Mouse (Mus musculus): ENCODE data around the gene Npr1. TPM values are rescaled to one million over a fixed set of nuclear protein-coding genes. Genes with fewer than 3 reads are reported as not detected.

Gene Npr1
- polyA plus RNA-seq, 1 experiment: 49.7 TPM

GRCm38 (mm10) chr3:90437131-90437530 lies 28.5 kb downstream of the Npr1 start:
- no peak for DNase-seq (ENCODE audit: low read depth)

- DNase-seq (ENCODE audit: low read depth): no peak
Observed at GRCm38 (mm10) chr3:90434073-90434730, 31.5 kb downstream of the Npr1 start.

- DNase-seq (ENCODE audit: low read depth): peak; percentile 94
Observed at GRCm38 (mm10) chr3:90433381-90434020, 32.2 kb downstream of the Npr1 start, which contains the start of gene Ints3. TSS of gene Ints3 (minus strand) at chr3:90433622.

GRCm38 (mm10) chr3:90432811-90433219 lies 32.9 kb downstream of the Npr1 start:
- DNase-seq (ENCODE audit: low read depth): no peak

- no peak for DNase-seq (ENCODE audit: low read depth)
Observed at GRCm38 (mm10) chr3:90432348-90432747, 33.3 kb downstream of the Npr1 start.

GRCm38 (mm10) chr3:90429576-90429975 lies 36.1 kb downstream of the Npr1 start:
- DNase-seq (ENCODE audit: low read depth): no peak

GRCm38 (mm10) chr3:90428186-90428585 lies 37.5 kb downstream of the Npr1 start:
- DNase-seq (ENCODE audit: low read depth): no peak

GRCm38 (mm10) chr3:90427574-90427973 lies 38.1 kb downstream of the Npr1 start:
- no peak for DNase-seq (ENCODE audit: low read depth)

GRCm38 (mm10) chr3:90425499-90425898 lies 40.2 kb downstream of the Npr1 start:
- DNase-seq (ENCODE audit: low read depth): no peak

GRCm38 (mm10) chr3:90423549-90423948 lies 42.1 kb downstream of the Npr1 start:
- DNase-seq (ENCODE audit: low read depth): no peak

- DNase-seq (ENCODE audit: low read depth): no peak
Observed at GRCm38 (mm10) chr3:90420696-90421095, 45.0 kb downstream of the Npr1 start.

GRCm38 (mm10) chr3:90413011-90413396 lies 52.7 kb downstream of the Npr1 start:
- DNase-seq (ENCODE audit: low read depth): no peak

- DNase-seq (ENCODE audit: low read depth): no peak
Observed at GRCm38 (mm10) chr3:90412312-90413010, 53.2 kb downstream of the Npr1 start.

- DNase-seq (ENCODE audit: low read depth): no peak
Observed at GRCm38 (mm10) chr3:90408721-90409120, 56.9 kb downstream of the Npr1 start.

- no peak for DNase-seq (ENCODE audit: low read depth)
Observed at GRCm38 (mm10) chr3:90406414-90406813, 59.3 kb downstream of the Npr1 start.

GRCm38 (mm10) chr3:90404609-90405008 lies 61.1 kb downstream of the Npr1 start:
- DNase-seq (ENCODE audit: low read depth): no peak

GRCm38 (mm10) chr3:90404121-90404520 lies 61.5 kb downstream of the Npr1 start:
- no peak for DNase-seq (ENCODE audit: low read depth)

- DNase-seq (ENCODE audit: low read depth): no peak
Observed at GRCm38 (mm10) chr3:90400993-90401392, 64.7 kb downstream of the Npr1 start.

Other genes starting within 250 kb of the Npr1 start
- 56.6 and 68.4 TPM in 2 replicates for gene Jtb, start 234.3 kb downstream of the Npr1 start, polyA plus RNA-seq (2012; rRNA removed)
- gene Creb3l4, start 222.4 kb downstream of the Npr1 start, polyA plus RNA-seq (2012; rRNA removed): 1.2 and 1.4 TPM in 2 replicates
- gene Slc39a1, start 217.7 kb downstream of the Npr1 start, polyA plus RNA-seq (2012; rRNA removed): 86.9 and 100 TPM in 2 replicates
- 52.1 and 57.8 TPM in 2 replicates for gene Crtc2, start 211.7 kb downstream of the Npr1 start, polyA plus RNA-seq (2012; rRNA removed)
- gene Dennd4b, start 200.7 kb downstream of the Npr1 start, polyA plus RNA-seq (2012; rRNA removed): 12.5 and 13.2 TPM in 2 replicates
- 19.3 and 25.0 TPM in 2 replicates for gene Gatad2b, start 172.7 kb downstream of the Npr1 start, polyA plus RNA-seq (2012; rRNA removed)
- gene Slc27a3, start 75.9 kb downstream of the Npr1 start, polyA plus RNA-seq (2012; rRNA removed): 7.4 and 9.4 TPM in 2 replicates
- 30.2 and 36.5 TPM in 2 replicates for gene Ints3, start 32.2 kb downstream of the Npr1 start, polyA plus RNA-seq (2012; rRNA removed)
- 30.6 and 34.0 TPM in 2 replicates for gene Ilf2, start 10.3 kb upstream of the Npr1 start, polyA plus RNA-seq (2012; rRNA removed)
- gene Snapin, start 25.2 kb upstream of the Npr1 start, polyA plus RNA-seq (2012; rRNA removed): 38.3 and 41.3 TPM in 2 replicates
- gene Chtop, start 43.6 kb upstream of the Npr1 start, polyA plus RNA-seq (2012; rRNA removed): 35.9 and 46.2 TPM in 2 replicates
- gene S100a1, start 48.5 kb upstream of the Npr1 start, polyA plus RNA-seq (2012; rRNA removed): 184 and 230 TPM in 2 replicates
- 73.7 and 97.9 TPM in 2 replicates for gene S100a13, start 48.6 kb upstream of the Npr1 start, polyA plus RNA-seq (2012; rRNA removed)
- 2.5 and 7.2 TPM in 2 replicates for gene S100a14, start 61.0 kb upstream of the Npr1 start, polyA plus RNA-seq (2012; rRNA removed)
- gene S100a16, start 71.4 kb upstream of the Npr1 start, polyA plus RNA-seq (2012; rRNA removed): 161 and 192 TPM in 2 replicates
- gene S100a3, start 94.7 kb upstream of the Npr1 start, polyA plus RNA-seq (2012; rRNA removed): 1.4 TPM in 2 replicates
- gene S100a2, start 124.4 kb upstream of the Npr1 start, polyA plus RNA-seq (2012; rRNA removed): not detected in 2 replicates
- gene Gm42674, start 136.0 kb upstream of the Npr1 start, polyA plus RNA-seq (2012; rRNA removed): not detected in 2 replicates
- gene S100a4, start 137.9 kb upstream of the Npr1 start, polyA plus RNA-seq (2012; rRNA removed): 27.8 and 69.1 TPM in 2 replicates
- gene S100a5, start 142.7 kb upstream of the Npr1 start, polyA plus RNA-seq (2012; rRNA removed): not detected in 2 replicates
- gene S100a6, start 147.0 kb upstream of the Npr1 start, polyA plus RNA-seq (2012; rRNA removed): 229 and 578 TPM in 2 replicates
- 0.19 and 0.39 TPM in 2 replicates for gene S100a7a, start 188.2 kb upstream of the Npr1 start, polyA plus RNA-seq (2012; rRNA removed)
- gene S100a8, start 203.1 kb upstream of the Npr1 start, polyA plus RNA-seq (2012; rRNA removed): 0.48 and 7.4 TPM in 2 replicates
- gene S100a9, start 229.9 kb upstream of the Npr1 start, polyA plus RNA-seq (2012; rRNA removed): 1.2 and 1.3 TPM in 2 replicates

Measured in gonadal fat pad, adult 2 months (tissue).